Mouse (Mus musculus) T-helper 17 cell (primary cell): ENCODE measurements around the gene C130026I21Rik.
"Not testable (repeated sequence)": the region's sequence is repeated elsewhere in the genome, so short reads cannot be mapped to it uniquely, and the experiment has no call there.

Source experiments
- in situ Hi-C, 2 experiments: fragments of 300-600 bp; cut with MboI, MseI; formaldehyde crosslinking; loops; 1 replicate in 1 of 2; 2 replicates in 1 of 2; pipeline ENCODE4 v1.15.1; 2025; ENCODE audit warnings: high pct_unique_total_duplicates in 2 of 2

The C130026I21Rik gene

GRCm38 (mm10) chr1:85155151-85155550 lies 115.2 kb downstream of the C130026I21Rik start:
- in situ Hi-C loops, result loop anchor here in 1 of 2 experiments (5.0 kb wide), 1 partner anchor 188 kb away; no protein-coding TSS in a partner anchor

DNA sequence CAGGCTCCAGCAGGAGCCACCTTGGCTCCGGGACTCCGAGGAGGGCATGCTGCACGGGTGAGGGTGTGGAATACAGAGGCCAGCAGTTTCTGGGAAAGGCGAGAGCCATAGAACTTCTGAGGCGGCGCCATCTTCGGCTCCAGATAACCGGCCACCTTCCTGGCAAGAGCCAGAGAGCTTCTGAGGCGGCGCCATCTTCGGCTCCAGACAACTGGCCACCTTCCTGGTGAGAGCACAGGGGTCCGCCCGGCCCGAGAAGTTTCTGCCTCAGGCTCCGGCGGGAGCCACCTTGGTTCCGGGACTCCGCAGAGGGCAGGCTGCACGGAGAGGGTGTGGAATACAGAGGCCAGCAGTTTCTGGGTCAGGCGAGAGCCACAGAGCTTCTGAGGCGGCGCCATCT lies 136.7 kb downstream of the C130026I21Rik start:
- in situ Hi-C loops, result not testable (repeated sequence)

GRCm38 (mm10) chr1:85121841-85122240 lies 148.5 kb downstream of the C130026I21Rik start:
- in situ Hi-C loops, result loop anchor here (5.0 to 25.0 kb wide), 6 partner anchors 117 to 915 kb away; partner anchors contain the start of gene 2810459M11Rik (in 1 of the 2)

DNA sequence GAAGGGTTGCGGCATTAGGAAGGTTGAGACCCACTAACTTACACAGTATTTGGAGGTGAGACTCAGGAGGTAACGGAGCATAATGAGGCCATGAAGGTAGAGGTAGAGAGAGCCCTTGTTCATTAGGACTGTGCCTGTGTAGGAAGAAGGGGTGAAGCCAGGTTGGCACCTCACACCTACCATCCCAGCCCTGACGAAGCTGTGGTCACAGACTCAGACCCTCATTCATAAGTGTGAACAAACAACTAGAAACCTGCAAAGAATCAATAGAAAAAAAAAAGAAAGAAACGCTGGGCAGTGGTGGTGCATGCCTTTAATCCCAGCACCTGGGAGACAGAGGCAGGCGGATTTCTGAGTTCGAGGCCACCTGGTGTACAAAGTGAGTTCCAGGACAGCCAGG lies 152.0 kb downstream of the C130026I21Rik start:
- in situ Hi-C loops, result loop anchor here (5.0 to 25.0 kb wide), 5 partner anchors 329 to 919 kb away; partner anchors contain the start of gene 2810459M11Rik (in 1 of the 2)

- in situ Hi-C loops, result loop anchor here (5.0 to 25.0 kb wide), 5 partner anchors 330 to 920 kb away; partner anchors contain the start of gene 2810459M11Rik (in 1 of the 2)
Observed at GRCm38 (mm10) chr1:85117537-85117936, 152.8 kb downstream of the C130026I21Rik start.

GRCm38 (mm10) chr1:85114666-85115402 lies 155.5 kb downstream of the C130026I21Rik start:
- in situ Hi-C loops, result loop anchor here (5.0 to 25.0 kb wide), 7 partner anchors 147 to 922 kb away; partner anchors contain the start of genes Sp110 (in 2 of the 2) and 2810459M11Rik (in 1 of the 2)

DNA sequence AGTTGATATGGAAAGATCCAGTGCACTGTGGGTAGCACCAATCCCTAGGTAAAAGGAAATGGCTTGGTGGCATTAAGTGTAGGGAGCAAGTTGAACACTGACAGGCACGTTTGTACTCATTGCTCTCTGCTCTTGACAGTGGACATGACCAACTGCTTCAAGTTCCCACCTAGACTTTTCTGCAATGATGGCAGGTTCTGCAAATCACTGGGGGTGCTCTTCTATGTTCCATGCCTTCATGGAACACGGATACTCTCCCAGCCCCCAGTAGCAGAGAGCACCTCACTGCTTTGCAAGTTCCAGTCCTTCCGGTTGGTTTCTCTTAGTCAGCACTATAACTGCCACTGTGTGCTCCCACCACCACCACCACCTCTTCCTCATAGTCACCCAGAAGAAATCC lies 156.3 kb downstream of the C130026I21Rik start:
- in situ Hi-C loops, result loop anchor here (5.0 to 25.0 kb wide), 6 partner anchors 148 to 923 kb away; partner anchors contain the start of genes Sp110 (in 2 of the 2) and 2810459M11Rik (in 1 of the 2)

- in situ Hi-C loops, result loop anchor here (5.0 to 25.0 kb wide), 6 partner anchors 149 to 924 kb away; partner anchors contain the start of genes Sp110 (in 2 of the 2) and 2810459M11Rik (in 1 of the 2)
Observed at GRCm38 (mm10) chr1:85112889-85113288, 157.5 kb downstream of the C130026I21Rik start.

DNA sequence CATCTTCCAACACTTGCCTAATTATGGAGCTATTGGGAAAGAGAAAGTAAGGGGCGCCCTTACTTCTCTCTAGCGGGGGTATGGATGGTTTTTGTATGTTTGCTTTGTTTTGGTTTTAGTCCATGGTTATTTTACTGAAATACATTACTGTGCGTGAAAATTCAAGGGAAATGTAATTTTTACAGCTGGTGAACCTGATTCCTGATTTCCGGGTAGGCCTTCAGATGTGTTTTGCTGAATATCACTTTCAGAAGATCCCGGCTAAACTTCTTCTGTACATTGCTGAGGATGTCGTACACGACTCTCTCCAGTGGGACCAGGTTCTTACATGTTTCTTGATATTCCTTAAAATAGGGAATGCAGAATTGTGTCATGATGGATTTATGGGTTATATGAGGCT lies 158.1 kb downstream of the C130026I21Rik start:
- in situ Hi-C loops, result loop anchor here (5.0 to 25.0 kb wide), 6 partner anchors 150 to 925 kb away; partner anchors contain the start of genes Sp110 (in 2 of the 2) and 2810459M11Rik (in 1 of the 2)

GRCm38 (mm10) chr1:85111572-85111971 lies 158.8 kb downstream of the C130026I21Rik start:
- in situ Hi-C loops, result loop anchor here (5.0 to 25.0 kb wide), 6 partner anchors 151 to 926 kb away; partner anchors contain the start of genes Sp110 (in 2 of the 2) and 2810459M11Rik (in 1 of the 2)

- in situ Hi-C loops, result loop anchor here (5.0 to 25.0 kb wide), 6 partner anchors 151 to 926 kb away; partner anchors contain the start of genes Sp110 (in 2 of the 2) and 2810459M11Rik (in 1 of the 2)
Observed at GRCm38 (mm10) chr1:85110876-85111275, 159.5 kb downstream of the C130026I21Rik start.

DNA sequence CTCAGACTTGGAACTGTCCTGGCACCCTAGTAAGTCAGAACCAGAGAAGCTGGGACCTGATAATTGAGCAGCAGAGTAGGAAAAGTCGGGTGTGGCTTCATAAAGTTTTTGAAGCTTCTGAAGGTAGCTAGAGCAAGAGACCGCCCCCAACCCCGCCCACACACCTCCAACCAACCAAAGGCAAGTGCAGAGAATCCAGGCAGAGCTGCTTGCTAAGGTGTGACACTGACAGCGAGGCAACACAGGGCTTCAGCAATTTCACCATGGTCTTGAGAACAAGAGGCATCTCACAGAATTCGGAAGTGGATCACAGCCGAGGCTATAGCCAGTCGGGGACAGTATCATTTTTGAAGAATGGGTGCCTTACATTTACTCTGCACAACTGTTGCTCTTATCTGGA lies 160.6 kb downstream of the C130026I21Rik start, which contains the start of gene A530032D15Rik:
Gene A530032D15Rik, minus strand, starts transcription at position 101 of the 400 bp plus-strand sequence.
- in situ Hi-C loops, result loop anchor here (5.0 to 25.0 kb wide), 6 partner anchors 153 to 928 kb away; partner anchors contain the start of genes Sp110 (in 2 of the 2) and 2810459M11Rik (in 1 of the 2)

DNA sequence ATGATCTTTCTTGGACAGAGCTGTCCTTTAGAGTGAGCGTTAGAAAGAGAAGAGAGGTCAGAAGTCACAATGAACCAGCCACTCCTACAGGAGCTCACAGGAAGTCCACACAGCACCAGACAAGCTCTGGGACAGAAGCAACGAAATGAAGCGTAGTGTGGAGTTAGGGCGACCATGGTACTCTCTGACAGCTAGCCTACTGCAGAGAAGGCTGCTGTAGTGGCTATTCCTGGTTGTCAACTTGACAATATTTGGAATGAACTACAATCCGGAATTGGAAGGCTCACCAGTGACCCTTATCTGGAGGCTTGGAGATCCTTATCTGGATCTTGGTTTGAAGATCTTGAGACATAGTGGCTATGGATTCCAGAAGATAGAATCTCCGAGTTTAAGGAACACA lies 164.4 kb downstream of the C130026I21Rik start:
- in situ Hi-C loops, result loop anchor here (25.0 kb wide), 4 partner anchors 631 to 931 kb away; partner anchors contain the start of gene 2810459M11Rik (in 1 of the 2)

DNA sequence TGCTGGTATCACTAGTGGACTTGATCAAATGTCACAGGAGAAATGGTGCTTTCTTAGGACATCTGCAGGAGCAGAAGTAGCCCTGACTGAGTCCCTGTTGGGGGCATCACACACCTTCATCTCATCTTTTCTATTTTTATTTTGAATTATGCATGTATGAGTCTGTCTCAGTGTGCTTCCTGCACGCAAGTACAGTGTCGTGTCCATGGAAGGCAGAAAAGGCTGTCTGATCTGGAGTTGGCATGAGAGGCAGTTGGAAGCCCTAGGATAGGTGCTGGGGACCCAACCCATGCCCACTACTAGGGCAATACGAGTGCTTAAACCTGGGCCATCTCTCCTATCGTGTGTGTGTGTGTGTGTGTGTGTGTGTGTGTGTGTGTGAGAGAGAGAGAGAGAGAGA lies 165.0 kb downstream of the C130026I21Rik start:
- in situ Hi-C loops, result loop anchor here (25.0 kb wide), 4 partner anchors 632 to 932 kb away; partner anchors contain the start of gene 2810459M11Rik (in 1 of the 2)

GRCm38 (mm10) chr1:85101754-85102153 lies 168.6 kb downstream of the C130026I21Rik start:
- in situ Hi-C loops, result loop anchor here (25.0 kb wide), 4 partner anchors 636 to 936 kb away; partner anchors contain the start of gene 2810459M11Rik (in 1 of the 2)

DNA sequence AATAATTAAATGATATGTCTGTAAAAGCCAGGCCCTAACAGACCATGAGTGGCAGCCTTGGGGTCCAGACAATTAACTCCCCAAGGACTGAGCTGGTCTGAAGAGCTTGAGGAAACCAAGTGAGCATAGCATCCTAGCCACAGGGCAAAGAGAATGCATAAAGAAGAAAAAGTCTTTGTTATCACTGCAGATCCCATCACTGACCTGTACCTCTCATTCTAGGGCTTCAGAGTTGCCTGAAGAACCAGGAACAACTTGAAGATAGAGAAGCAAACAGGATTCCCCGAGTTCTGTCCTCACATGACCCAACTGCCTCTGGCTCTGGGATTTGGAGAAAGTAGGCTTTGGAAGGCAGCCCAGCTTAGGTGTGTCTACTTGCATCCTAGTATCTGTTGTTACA lies 170.5 kb downstream of the C130026I21Rik start, which contains the start of gene Gm10553:
Gene Gm10553, plus strand, starts transcription at position 301 of the 400 bp plus-strand sequence.
- in situ Hi-C loops, result loop anchor here (25.0 kb wide), 4 partner anchors 637 to 937 kb away; partner anchors contain the start of gene 2810459M11Rik (in 1 of the 2)

- in situ Hi-C loops, result not testable (repeated sequence)
Observed at GRCm38 (mm10) chr1:85099081-85099480, 171.3 kb downstream of the C130026I21Rik start.

GRCm38 (mm10) chr1:85093011-85093572 lies 177.3 kb downstream of the C130026I21Rik start:
- in situ Hi-C loops, result loop anchor here (5.0 kb wide), 2 partner anchors 74 to 524 kb away; no protein-coding TSS in a partner anchor

DNA sequence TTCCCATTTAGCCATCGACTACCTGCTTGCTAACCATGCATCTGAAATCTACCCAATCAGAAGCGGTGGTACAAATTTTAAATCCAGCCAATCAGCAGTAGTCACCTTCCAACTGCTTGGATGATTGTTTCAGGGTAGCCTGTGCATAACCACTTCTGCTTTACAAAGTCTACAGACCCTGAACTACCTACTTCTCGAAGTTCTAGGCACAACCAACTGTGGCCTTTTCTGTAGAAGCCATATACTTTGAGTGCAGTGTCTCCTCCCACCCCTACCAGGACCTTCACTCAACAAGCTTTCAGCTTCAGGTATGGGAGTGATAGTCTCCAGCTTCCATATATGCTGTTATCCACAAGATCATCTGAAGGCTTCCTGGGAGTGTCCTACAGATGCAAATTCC lies 178.2 kb downstream of the C130026I21Rik start:
- in situ Hi-C loops, result loop anchor here (5.0 kb wide), 2 partner anchors 75 to 525 kb away; no protein-coding TSS in a partner anchor

- in situ Hi-C loops, result not testable (repeated sequence)
Observed at GRCm38 (mm10) chr1:85086211-85086610, 184.2 kb downstream of the C130026I21Rik start.

GRCm38 (mm10) chr1:85084803-85085202 lies 185.6 kb downstream of the C130026I21Rik start:
- in situ Hi-C loops, result not testable (repeated sequence)
